Mouse (Mus musculus) neural tube, embryonic 10.5 days (tissue): Measurements from ENCODE around the gene Dynlt1f.
"Not testable (repeated sequence)": the region's sequence is repeated elsewhere in the genome, so short reads cannot be mapped to it uniquely, and the experiment has no call there.

Experiments used
- DNase-seq: peaks from one replicate; pipeline ENCODE4 v3.0.0-alpha.2; 2017; ENCODE audit warnings: low spot score; ENCODE audit errors: extremely low spot score

Gene Dynlt1f

DNA sequence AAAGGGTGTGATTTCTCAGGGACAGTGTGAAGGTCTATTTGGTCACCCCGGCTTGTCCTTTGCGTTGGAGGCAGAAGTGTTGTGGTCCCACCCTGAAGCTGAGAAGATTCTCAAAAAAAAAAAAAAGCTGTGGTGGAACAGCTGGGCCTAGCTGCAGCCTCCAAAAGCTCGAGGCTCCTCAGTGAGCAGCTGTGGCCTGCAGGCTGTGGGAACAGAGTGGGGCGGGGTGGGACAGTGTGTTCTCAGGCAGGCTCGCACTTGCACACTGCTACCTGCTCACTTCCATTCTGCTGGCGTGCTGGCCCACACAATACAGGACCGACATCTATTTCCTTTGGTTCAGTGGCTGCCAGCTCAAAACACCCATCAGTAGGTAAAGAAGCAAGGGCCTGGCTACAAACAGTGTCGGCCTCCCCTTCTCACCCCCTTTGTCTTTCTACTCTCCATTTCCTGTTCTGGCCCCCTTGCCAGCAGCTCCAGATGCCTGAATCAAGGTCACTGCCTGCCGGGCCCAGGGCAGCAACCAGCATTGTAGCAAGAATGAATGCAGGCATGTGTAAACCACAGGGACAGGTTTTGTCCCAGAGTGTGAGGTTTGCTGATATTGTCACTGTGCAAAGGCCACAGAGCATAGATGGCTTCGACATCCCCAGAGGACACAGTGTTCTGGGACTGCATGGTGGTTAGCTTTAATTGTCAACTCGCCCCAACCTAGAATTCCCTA lies 5.6 kb upstream of the Dynlt1f start:
- peak; percentile 19 for DNase-seq

DNA sequence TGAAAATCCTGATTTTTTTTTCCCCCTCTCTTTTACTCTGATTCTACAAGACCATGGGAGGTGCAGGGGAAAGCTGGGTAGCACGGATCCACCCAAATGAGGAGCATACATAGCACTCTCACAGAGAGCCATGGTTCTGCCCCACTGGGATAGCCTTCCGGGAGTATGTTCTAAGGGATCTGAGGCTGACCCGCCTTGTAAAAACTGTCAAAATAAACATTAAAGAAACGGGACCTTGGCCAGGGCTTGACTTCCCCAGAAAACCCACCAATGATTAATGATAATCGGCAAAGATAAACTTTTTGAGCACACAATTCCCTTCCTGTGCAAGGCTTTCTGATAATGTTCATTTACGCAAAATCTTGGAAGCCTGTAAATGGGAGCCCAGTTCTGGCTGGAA lies 4.9 kb upstream of the Dynlt1f start:
- not testable (repeated sequence) for DNase-seq

DNA sequence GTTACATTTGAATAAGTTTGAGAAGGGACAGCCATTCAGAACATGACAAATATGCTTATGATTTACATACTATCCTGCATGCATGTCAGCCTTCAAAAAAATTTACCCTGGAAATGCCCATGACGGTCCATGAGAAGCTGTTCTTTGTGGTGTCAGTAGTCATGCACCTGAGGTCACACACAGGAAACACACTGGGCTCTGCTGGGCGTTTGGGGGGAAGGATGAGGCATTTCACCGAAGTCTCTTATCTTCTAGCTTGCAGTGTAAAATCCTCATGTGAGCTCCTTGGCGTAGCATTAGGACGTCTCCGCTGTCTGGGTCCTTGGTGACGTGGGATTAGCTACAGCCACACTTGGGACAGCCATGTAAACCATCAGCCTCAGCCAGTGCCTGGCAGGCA lies 3.1 kb upstream of the Dynlt1f start, which contains the start of gene Sytl3:
Gene Sytl3 (plus strand): TSS at position 293 of the 400 bp plus-strand sequence.
- DNase-seq: not testable (repeated sequence)

DNA sequence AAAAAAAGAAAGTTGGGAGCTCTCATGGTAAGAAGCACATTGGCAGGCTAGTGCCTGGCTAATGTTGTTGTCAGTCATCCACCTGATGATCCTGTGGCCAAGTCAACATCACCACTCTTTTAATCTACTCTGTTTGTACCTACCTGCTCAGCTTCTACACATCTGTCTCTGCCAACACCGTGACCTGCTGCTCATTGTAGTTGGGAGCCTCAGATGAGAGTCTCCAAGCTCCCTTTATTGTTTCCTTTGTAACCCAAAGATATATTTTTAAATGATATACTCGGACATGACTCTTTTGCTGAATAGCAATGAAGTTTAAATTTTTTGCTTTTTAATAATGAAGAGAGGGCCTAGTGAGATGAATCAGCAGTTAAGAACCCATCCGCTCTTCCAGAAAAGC lies 771 bp upstream of the Dynlt1f start:
- not testable (repeated sequence) for DNase-seq

DNA sequence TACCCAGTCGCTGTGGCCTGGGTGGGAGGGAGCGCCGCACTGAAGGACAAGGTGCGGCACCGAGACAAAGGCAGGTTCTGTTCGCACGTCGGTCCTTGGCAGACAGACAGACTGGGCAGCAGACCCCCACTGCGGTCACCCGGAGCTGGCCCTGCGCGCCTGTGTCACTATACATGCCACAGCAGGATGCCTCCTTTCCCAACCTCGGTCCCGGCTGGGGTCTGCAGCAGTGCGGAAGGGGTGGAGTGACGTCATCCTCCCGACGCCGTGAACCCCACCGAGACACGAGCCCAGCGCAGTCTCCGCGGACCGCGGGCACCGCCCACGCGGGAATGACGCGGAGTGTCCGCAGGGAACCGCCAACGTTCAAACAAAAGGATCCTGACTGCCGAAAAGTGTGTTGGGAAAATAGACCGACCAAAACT lies 601 bp downstream of the Dynlt1f start:
- DNase-seq: peak; percentile 84

DNA sequence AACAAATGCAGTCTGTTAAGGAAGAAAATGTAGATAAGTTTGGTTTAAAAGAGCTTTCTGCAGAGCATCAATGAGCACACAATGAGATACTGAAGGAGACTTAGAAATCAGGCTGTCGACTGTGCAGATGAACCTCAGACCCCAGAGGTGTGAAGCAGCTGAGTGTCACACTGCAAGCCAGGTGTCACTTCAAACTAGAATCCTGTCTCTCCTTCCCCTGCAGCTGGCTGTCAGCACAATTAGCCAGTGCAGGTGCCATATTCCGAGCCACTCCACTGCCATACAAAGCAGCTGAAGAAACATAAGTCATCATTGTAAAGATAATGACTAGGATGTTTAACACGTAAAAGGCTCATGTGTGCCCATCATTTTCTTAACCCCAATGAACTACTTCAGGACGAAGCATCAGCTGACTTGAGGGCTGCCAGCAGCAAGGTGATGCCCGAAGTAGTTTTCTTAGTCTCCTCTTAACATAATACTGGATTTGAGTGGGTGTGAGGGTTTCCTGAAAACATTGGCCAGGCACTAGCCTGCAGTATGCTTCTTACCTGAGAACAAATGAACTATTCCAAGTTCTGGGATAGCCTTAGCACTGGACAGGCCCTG lies 2.3 kb downstream of the Dynlt1f start:
- DNase-seq: not testable (repeated sequence)

DNA sequence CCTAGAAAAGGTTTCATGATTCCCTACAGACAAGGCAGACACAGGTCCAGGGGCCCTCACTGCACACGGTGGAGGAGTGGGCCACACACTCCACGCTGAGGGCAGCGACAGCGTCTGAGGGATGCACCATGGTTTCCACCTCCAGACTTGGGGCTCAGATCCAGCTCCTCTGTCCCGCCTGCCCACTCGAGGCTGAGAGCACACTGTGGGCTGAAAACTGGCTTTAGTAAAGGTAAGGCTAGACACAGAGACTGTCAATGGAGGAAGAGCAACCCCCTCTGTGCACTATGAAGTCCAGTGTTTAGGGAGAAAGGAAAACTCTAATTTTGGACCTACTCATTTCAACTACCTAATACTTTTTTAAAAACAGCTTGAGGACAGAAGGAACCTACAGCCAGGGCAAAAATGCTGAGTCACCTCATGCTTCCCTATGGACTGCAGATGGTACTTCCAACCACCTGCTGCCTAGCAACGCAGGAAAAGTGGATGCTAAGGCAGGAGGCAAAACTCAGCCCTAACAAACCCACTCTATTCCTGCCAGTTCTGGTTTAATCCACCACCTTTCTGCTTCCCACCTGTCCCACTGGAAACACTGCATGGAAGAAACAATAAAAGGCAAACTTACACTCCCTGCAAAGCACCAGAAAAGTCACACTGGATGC lies 4.7 kb downstream of the Dynlt1f start:
- not testable (repeated sequence) for DNase-seq

DNA sequence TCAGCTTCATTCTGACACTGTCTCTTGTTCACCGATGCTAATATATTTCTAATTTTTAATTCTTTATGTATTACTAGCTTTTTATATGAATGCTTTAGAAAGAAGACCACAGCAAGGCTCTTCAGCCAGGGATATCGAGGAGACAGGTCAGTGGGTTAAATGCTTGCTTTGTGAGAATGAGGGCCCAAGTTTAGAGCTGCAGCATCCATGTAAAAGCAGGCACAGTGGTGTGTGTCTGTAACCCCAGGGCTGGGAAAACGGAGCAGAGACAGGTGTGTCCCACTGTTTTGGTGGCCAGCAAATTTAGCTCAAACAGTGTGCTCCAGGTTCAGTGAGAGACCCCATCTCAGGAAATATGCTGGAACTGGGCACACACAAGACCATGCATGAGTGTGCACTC lies 8.2 kb downstream of the Dynlt1f start:
- not testable (repeated sequence) for DNase-seq

DNA sequence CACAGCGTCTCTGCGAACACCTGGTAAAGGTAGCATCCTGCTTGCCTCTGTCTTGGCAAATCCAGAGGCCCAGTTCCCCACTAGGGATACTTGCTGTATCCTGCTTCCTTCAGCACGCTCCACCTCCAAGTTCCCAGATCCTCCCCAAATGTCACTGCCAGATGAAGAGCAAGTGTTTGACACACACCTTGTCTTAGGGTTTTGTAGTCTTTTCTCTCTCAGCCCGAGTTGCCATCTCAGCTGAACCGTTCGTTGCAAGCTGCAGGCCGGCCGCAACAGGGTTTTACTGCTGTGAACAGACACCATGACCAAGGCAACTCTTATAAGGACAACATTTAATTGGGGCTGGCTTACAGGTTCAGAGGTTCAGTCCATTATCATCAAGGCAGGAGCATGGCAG lies 8.9 kb downstream of the Dynlt1f start:
- not testable (repeated sequence) for DNase-seq

DNA sequence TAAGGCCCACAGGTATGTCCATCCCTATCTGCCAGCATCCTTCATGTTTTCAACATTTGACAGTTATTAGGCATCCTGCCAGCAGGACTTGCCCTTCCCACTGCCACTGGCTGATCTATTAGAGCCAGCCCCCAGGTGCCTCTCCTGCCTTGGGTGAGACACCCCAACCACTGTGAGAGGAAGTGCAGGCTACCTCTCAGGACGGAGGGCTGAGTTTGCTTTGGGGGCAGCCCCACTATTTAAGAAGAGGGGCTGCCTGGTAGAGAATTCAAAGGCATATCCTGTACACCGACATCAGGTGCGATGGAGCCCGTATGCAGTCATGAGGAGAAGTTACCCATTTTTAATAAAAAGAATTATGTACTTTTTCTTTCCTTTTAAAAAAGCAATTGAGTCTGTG lies 10.0 kb downstream of the Dynlt1f start:
- not testable (repeated sequence) for DNase-seq

DNA sequence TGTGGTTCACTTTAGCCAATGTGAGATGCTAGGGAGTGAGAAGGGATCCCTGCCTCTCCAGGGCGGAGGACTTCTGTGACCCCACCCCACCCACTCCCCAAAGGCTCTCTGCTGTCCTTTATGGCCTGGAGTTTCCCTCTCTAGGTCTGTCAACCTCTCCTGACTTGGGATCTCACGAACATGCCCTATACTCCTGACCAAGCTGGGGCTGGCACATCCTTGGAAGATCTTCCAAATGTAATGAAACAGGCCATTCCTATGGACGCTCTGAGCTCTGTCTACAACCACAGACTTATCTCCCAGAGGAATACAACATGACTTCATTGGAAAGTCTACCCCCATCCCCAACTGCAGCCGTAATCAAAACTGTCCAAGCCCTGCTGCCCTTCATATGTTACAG lies 11.0 kb downstream of the Dynlt1f start:
- not testable (repeated sequence) for DNase-seq

DNA sequence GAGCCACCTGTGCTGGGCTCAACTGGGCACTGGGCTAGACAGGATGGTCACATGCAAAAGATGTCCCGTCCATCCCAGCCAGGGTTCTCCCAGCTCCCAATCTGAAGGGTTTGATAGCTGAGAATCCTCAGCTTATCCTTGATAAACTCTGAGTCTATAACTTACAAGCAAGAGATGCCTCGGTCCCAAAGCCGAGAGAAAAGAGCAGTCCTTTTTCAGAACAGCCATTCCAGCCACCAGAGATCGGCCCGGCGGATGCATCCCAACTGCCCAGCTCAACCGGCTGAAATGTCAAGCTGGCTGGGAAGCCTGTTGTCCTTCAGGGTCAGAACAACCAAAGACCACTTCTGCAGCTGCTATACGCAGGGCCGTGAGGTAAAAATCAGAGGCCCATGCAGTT lies 11.5 kb downstream of the Dynlt1f start:
- DNase-seq: not testable (repeated sequence)

DNA sequence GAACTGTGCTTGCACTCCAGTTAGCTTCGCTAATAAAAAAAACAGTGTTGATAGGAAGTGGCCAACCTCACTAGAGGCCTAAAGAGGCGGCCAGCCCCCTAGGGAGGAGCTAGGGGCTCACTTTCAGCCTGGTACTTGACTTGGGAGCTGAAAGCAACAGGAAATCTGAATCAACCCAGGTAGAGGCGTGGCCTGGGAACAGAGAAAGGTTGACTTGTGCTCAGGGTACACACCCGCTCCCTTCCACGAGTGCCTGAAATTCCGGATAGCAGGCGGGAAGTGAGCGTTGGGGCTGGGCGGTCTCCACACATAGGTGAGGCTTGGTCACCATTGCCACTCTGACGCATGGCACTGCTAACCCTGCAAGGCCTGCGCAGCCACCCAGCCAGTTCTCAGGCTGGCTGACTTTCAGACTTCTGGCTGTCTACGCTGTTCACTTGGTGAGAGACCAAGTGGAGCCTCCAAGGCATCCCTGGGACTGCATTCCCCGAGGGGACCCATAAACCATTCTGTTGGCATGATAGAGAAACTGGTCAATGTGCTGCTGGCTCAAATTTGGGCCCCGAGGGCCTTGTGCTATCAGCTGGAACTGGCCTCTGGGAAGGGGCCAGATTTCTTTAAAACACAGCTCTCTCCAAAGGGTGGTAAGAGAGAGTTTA lies 14.8 kb downstream of the Dynlt1f start:
- not testable (repeated sequence) for DNase-seq

DNA sequence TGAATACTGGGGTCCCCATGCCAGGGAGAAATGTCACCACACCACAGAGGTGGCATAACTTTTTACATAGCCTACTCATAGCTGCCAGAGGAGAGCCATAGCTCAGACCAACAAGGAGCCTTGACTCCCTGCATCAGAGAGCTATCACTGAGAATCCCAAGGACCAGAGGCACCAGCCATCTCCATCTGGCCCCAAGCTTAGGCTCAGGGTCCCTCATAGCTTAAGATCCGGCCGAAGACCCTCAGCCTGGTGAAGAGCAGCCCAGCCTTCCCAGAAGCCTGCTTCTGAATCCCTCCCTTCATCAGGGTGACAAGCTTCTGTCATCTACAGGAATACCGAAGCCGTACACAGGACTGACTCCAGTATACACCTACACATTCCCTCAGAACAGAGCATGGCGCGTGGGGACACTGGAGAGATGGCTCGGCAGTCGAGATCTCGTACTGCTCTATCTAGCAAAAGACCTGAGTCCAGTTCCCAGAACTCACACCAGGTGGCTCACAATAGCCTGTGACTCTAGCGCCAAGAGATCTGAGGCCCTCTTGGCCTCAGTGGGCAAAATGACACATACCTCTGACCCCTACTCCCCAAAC lies 15.6 kb downstream of the Dynlt1f start:
- not testable (repeated sequence) for DNase-seq

DNA sequence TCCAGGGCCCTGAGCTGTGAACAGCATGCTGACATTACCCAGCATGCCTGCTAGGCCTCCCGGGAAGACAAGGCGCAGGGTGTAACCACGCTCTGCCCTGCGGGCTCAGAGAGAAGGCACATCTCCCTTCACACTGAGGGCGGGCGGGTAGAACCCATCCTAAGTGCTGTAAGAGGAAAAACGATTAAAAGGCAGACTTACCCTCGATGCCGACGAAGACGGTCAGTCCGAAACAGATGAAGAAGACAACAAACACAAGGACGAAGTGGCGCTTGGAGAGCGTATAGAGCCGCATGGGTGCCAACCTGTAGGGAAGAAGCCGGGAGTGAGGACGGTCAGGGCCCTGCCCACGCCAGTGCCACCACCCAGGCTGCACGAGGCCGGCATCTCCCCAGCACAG lies 16.2 kb downstream of the Dynlt1f start:
- DNase-seq: not testable (repeated sequence)

DNA sequence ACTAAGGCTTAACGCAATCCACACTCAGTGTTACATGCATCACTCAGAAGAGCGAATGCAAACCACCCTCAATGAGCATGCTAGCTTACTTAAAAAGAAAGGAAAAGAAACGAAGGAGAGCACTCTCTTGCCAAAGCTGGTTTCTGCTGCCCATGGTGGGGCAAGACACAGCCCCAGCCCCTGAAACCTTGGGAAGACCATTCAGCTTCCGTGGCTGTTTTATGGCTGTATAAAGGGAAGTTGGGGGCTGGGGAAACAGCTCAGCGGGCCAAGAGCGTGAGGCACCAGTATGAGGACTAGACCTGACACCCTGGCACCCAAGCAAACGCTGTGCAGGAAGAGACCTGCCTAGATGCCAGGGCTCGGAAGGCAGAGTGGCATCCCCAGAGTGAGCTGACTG lies 17.3 kb downstream of the Dynlt1f start:
- DNase-seq: not testable (repeated sequence)

DNA sequence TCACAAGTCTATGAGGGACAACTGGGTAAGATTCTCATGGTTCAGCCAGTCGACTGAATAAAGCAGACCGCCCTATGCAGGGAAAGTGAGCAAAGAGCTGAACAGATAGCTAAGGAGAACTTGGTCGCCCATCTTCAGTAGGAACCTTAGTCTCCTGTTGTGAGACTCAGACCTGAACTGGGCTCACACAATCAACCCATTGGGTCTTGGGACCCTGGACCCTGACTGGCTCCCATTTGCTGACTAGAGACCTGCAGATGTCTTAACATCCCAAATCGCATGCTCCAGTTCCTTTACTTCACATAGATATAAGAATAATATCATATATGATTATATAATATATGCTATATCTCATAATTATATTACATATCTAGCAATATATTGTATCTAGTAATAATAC lies 18.3 kb downstream of the Dynlt1f start:
- not testable (repeated sequence) for DNase-seq

DNA sequence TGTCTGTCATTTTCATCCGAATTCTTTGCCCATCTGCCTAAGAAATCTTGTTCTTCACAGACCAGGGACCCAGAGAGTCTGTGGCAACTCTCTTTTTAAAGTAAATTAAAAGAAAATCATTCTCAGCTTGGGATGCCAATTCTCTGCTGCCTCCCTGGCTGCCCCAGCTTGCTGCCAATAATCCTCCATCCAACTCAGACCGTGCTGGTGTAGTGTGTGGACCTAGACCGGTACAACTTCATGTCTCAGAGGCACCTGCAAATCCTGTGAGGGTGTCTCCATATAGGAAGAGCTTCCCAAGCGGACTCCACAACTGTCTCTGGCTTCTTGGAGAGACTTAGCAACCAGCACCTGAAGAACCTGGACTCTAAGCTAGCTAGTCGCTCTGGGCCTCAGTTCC lies 18.8 kb downstream of the Dynlt1f start:
- no peak for DNase-seq

DNA sequence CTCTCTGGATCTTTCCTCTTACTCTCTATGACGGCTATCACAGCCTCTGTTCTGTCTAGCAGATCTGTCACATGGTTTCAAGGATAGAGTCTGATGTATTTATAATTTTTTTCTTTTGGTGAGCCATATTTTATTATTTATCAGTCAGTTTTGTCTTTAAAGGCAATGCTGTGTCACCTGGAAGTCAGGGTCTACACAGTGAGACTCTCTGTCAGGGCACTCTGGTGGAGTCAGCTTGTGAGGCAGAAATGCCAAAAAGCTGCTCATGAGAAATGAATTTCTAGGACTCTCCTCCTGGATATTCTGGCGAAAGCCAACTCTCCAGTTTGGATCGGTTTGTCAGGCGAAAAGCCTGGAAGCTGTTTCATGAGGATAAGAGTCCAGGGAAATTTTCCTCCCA lies 19.9 kb downstream of the Dynlt1f start:
- not testable (repeated sequence) for DNase-seq

DNA sequence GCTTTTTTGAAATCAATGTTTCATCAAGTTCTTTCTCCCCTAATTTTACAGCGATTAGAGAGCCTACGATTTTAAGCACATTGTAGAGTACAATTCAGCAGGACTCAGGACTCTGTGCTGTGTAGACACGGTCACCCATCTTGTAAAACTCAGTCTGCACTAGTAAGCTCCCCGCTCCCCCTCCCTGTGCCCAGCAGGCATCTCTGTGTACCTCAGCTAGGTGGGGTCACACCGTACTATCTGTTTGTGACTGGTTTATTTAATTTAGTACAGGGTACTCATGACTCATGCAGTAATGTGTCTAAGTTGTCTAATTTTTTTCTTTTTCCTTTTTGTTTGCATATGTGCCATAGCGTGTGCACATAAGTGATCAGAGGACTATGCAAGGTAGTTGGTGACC lies 22.9 kb downstream of the Dynlt1f start:
- DNase-seq: not testable (repeated sequence)

DNA sequence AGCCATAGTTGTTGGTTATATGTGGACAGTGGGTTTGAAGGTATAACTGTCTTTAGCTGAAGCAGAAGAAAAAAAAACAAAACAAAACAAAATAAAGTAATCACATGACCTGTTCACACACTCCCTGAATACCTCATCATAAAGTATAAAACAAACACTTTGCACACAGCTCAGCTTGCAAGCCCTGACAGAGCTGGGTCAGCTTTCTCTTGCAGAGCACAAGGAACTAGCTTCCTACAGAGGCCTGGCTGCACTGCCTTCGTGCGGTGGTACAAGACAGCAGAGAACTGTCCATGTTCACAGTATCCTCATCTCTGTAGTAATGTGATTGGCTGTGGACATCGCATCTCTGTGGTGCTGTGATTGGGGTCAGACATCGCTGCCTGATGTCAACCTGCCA lies 25.3 kb downstream of the Dynlt1f start:
- not testable (repeated sequence) for DNase-seq
